Mouse (Mus musculus): ENCODE measurements around the gene Usp4. TPM values are rescaled to one million over a fixed set of nuclear protein-coding genes. Genes with fewer than 3 reads are reported as not detected.

Gene Usp4
- total and polyA plus RNA-seq, 3 experiments, result 52.1 to 93.5 (median 72.8) TPM

DNA sequence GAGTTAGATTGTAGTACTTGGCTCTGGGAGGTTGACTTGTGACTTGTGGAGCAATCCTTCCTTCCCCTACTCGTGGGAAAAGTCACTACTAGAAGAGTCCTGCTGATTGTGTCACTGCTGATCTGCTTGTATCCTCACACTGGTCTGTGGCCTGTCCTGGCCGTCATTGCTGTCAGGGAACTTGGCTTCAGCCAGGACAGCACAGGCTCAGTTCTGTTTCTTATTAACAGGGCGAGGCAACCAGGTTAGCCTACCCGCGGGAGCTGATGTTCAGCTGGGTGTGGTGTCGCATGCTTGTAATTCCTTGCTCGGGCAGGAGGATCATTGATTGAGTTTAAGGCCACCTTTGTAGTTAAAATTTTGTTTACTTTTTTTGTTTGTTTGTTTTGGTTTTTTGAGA, 37.4 kb downstream of the Usp4 start:
- Histone ChIP-seq H3K9ac (ENCODE audit: insufficient read depth, low read depth) (no peak overlapping the region), H3K4me1 (ENCODE audit: control insufficient read depth in 1 of 2, insufficient read depth in 2 of 2) (no peaks in the 10 kb centered on the region), H3K4me2 (ENCODE audit: insufficient read depth, low read depth, poor library complexity, severe bottlenecking) (no peak overlapping the region), H3K36me3 (replicated peaks in 1 of 2; ENCODE audit: control insufficient read depth in 1 of 2, insufficient read depth in 1 of 2, low read length in 1 of 2) (peaks cover 68 to 88% of the 10 kb centered on the region in 2 experiments), H3K79me2 (replicated peaks; ENCODE audit: control insufficient read depth, extremely low read depth, insufficient read depth, poor library complexity, severe bottlenecking) (no peaks in the 10 kb centered on the region), H3K9me3 (replicated peaks; ENCODE audit: low read length) (no peaks in the 10 kb centered on the region), H3K27me3 (replicated peaks) (no peaks in the 10 kb centered on the region), H3K4me3 (replicated peaks in 1 of 3; ENCODE audit: low read depth in 2 of 3, low read length in 2 of 3, poor library complexity in 1 of 3) (no peak overlapping the region), H3K27ac (ENCODE audit: insufficient read depth, low read depth) (no peak overlapping the region)
- dilution Hi-C loops (cut with MboI; ENCODE audit: extremely low pct_ligation_motif_present, extremely low pct_unique_long_range_greater_than_20kb, low sequenced_read_pairs) (no loop called here), in situ Hi-C loops (cut with MboI; ENCODE audit: low pct_ligation_motif_present, low pct_unique_long_range_greater_than_20kb, low sequenced_read_pairs) (no loop called here)
- TF ChIP-seq CTCF (conservative IDR thresholded peaks at IDR 0.05 in 1 of 2, IDR thresholded peaks at IDR 0.05 in 1 of 2; ENCODE audit: low read depth in 2 of 2, low read length in 2 of 2) (no peak), ZC3H11A (IDR thresholded peaks at IDR 0.05; ENCODE audit: low read depth, low read length) (no peak), POLR2A (IDR thresholded peaks at IDR 0.05; ENCODE audit: low read depth, low read length) (no peak), HCFC1 (IDR thresholded peaks at IDR 0.05; ENCODE audit: low read depth, low read length) (no peak), ZNF384 (IDR thresholded peaks at IDR 0.05; ENCODE audit: low read depth, low read length) (no peak), CHD2 (IDR thresholded peaks at IDR 0.05; ENCODE audit: low read length) (no peak), GABPA (IDR thresholded peaks at IDR 0.05; ENCODE audit: insufficient replicate concordance, low read depth, low read length) (no peak), KAT2A (IDR thresholded peaks at IDR 0.05; ENCODE audit: insufficient replicate concordance, low read length) (no peak), EP300 (IDR thresholded peaks at IDR 0.05; ENCODE audit: low read length) (no peak), MYC (IDR thresholded peaks at IDR 0.05; ENCODE audit: low read depth, low read length) (no peak), ELF1 (IDR thresholded peaks at IDR 0.05; ENCODE audit: low read depth, low read length) (no peak), MEF2A (IDR thresholded peaks at IDR 0.05; ENCODE audit: borderline replicate concordance, low read depth, low read length) (no peak), RAD21 (IDR thresholded peaks at IDR 0.05; ENCODE audit: low read depth, low read length) (no peak), NELFE (IDR thresholded peaks at IDR 0.05; ENCODE audit: low read depth, low read length) (no peak), E2F4 (IDR thresholded peaks at IDR 0.05; ENCODE audit: insufficient replicate concordance, low read depth, low read length) (no peak), USF1 (IDR thresholded peaks at IDR 0.05; ENCODE audit: low read depth, low read length) (no peak), JUND (conservative IDR thresholded peaks at IDR 0.05; ENCODE audit: low read depth, low read length) (no peak), SIN3A (IDR thresholded peaks at IDR 0.05; ENCODE audit: low read length) (no peak), IRF4 (IDR thresholded peaks at IDR 0.05; ENCODE audit: low read depth, low read length) (no peak), MAX (IDR thresholded peaks at IDR 0.05; ENCODE audit: low read length) (no peak)
- DNase-seq (ENCODE audit: extremely low read depth), result no peak

DNA sequence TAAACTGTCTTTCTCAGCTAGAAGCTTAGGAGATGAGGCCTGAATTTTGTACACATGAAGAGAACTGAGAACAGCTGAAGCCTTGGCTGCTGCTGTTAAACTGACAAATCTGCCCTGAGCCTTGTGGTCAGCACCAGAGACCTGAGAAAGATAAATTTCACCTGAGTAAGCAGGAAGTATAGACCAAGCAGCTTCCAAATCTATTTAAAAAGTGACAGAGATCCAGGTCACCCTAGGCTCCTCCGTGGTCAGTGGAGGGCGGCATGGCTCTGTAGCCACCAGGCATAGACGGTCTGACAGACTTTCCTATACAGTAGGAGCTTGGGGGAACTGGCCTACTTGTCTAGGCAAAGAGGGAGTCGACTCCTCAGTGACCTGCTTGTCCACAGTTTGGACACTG, 39.2 kb downstream of the Usp4 start:
- in situ Hi-C loops (cut with MboI; ENCODE audit: low pct_ligation_motif_present, low pct_unique_long_range_greater_than_20kb, low sequenced_read_pairs), result no loop called here
- peaks cover 63 to 89% of the 10 kb centered on the region in 2 experiments for H3K36me3 ChIP-seq (replicated peaks in 1 of 2; ENCODE audit: control insufficient read depth in 1 of 2, insufficient read depth in 1 of 2, low read length in 1 of 2)

More for the DNA sequence above, 39.2 kb downstream of the Usp4 start:
- no peaks in the 10 kb centered on the region for H3K27me3 ChIP-seq (replicated peaks)
- H3K4me2 ChIP-seq (ENCODE audit: insufficient read depth, low read depth, poor library complexity, severe bottlenecking), result no peak overlapping the region
- TF ChIP-seq ZMIZ1 (IDR thresholded peaks at IDR 0.05; ENCODE audit: low read depth, low read length), result no peak
- TF ChIP-seq CTCF (conservative IDR thresholded peaks at IDR 0.05 in 1 of 2, IDR thresholded peaks at IDR 0.05 in 1 of 2; ENCODE audit: low read depth in 2 of 2, low read length in 2 of 2), result no peak
- no peak for TF ChIP-seq KAT2A (IDR thresholded peaks at IDR 0.05; ENCODE audit: insufficient replicate concordance, low read length)
- TF ChIP-seq MXI1 (IDR thresholded peaks at IDR 0.05; ENCODE audit: low read depth, low read length), result no peak
- no peak for TF ChIP-seq CHD1 (IDR thresholded peaks at IDR 0.05; ENCODE audit: low read depth, low read length)
- TF ChIP-seq ZC3H11A (IDR thresholded peaks at IDR 0.05; ENCODE audit: low read depth, low read length), result no peak
- no peak for TF ChIP-seq CHD2 (IDR thresholded peaks at IDR 0.05; ENCODE audit: low read length)
- no peaks in the 10 kb centered on the region for H3K4me1 ChIP-seq (ENCODE audit: control insufficient read depth in 1 of 2, insufficient read depth in 2 of 2)
- H3K4me3 ChIP-seq (replicated peaks in 1 of 3; ENCODE audit: low read depth in 2 of 3, low read length in 2 of 3, poor library complexity in 1 of 3), result no peak overlapping the region
- H3K27ac ChIP-seq (ENCODE audit: insufficient read depth, low read depth), result no peak overlapping the region
- DNase-seq (ENCODE audit: extremely low read depth), result no peak
- dilution Hi-C loops (cut with MboI; ENCODE audit: extremely low pct_ligation_motif_present, extremely low pct_unique_long_range_greater_than_20kb, low sequenced_read_pairs), result no loop called here
- H3K9ac ChIP-seq (ENCODE audit: insufficient read depth, low read depth), result no peak overlapping the region
- H3K79me2 ChIP-seq (replicated peaks; ENCODE audit: control insufficient read depth, extremely low read depth, insufficient read depth, poor library complexity, severe bottlenecking), result no peaks in the 10 kb centered on the region
- H3K9me3 ChIP-seq (replicated peaks; ENCODE audit: low read length), result no peaks in the 10 kb centered on the region

Data from CH12.LX (cell line).